Mouse (Mus musculus) spleen, adult 18-20 months (tissue): ENCODE results near the gene Prrt3.
A peak's percentile ranks its signal among the peaks of the same experiment; 100 is the strongest.

ENCODE experiments used
- DNase-seq, 2 experiments: peaks; one replicate each; pipeline ENCODE4 v3.0.0; 2022; ENCODE audit warnings: mixed read lengths in 2 of 2

The Prrt3 gene

GRCm38 (mm10) chr6:113487125-113487576 is 14.6 kb downstream of the Prrt3 start:
- no peak for DNase-seq

GRCm38 (mm10) chr6:113483729-113484128 is 18.0 kb downstream of the Prrt3 start:
- DNase-seq: no peak

DNA sequence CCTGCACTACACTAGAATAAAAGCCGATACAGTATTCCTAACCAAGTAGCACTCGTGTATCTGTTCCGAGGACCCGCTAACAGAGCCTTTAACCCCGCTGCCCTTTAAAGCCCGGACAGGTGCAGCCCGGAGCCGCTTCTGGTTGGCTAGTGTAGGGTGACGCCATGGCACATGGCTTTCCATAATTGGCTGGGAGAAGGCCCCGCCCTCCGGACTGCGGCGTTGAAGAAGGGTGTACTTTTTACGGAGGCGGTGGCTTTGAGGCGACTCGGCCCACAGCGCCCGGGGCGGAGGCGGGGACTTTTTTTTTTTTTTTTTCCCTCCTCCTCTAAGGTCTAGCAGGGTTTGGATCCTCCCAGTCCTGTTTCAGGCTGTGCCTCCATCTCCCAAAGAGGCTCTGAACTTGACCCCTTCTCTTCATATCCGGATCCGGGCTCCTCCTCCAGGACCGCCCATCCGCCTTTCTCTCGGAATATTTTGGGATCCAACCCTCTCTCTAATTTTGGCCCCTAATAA is 18.6 kb downstream of the Prrt3 start, which contains the start of gene Creld1:
Gene Creld1 (plus strand): TSS at position 198 of the 516 bp plus-strand sequence.
- DNase-seq: peak; percentile 89

DNA sequence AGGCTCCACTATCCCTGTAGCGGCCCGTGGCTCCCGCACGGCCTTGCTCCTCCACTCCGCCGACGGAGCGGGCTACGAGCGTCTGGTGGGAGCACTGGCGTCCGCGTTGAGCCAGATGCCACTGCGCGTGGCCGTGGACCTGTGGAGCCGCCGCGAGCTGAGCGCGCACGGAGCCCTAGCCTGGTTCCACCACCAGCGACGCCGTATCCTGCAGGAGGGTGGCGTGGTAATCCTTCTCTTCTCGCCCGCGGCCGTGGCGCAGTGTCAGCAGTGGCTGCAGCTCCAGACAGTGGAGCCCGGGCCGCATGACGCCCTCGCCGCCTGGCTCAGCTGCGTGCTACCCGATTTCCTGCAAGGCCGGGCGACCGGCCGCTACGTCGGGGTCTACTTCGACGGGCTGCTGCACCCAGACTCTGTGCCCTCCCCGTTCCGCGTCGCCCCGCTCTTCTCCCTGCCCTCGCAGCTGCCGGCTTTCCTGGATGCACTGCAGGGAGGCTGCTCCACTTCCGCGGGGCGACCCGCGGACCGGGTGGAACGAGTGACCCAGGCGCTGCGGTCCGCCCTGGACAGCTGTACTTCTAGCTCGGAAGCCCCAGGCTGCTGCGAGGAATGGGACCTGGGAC is 19.1 kb downstream of the Prrt3 start:
- peak in 1 of 2 experiments; percentile 35 for DNase-seq

DNA sequence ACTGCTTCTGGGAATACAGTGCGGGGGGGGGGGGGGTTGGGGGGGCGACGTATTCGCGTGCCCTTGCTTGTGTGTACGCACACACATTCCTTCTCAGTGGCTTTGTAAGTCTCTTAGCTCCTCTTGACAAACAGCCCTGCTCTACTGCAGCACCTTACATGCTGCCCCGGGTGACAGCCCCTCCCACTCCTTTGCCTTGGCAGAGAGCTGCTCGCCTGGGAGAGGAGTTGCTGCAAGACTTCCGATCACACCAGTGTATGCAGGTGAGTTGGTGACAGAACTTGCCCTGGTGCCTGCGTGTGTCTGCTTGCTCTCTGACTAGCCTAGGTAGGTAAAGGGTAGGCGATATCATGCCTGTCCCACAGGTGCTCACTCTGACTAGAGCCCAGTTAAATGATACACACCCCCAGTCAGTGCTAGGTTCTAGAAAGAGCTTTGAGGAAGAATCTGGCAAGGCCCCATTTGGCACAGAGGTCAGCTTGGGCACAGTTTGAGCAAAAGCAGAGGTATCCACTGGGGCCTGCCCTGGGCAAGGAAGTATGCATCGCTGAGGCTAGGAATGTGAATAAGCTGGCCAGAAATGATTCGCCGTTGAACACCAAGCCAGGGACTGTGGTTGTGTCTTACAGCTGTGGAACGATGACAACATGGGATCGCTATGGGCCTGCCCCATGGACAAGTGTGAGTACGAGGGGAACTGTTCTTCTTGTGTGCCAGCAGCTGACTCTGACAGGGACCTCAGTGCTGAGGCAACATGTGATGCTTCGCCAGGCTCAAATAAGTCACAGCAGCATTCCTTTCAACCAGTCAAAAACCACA is 21.0 kb downstream of the Prrt3 start:
- no peak for DNase-seq

DNA sequence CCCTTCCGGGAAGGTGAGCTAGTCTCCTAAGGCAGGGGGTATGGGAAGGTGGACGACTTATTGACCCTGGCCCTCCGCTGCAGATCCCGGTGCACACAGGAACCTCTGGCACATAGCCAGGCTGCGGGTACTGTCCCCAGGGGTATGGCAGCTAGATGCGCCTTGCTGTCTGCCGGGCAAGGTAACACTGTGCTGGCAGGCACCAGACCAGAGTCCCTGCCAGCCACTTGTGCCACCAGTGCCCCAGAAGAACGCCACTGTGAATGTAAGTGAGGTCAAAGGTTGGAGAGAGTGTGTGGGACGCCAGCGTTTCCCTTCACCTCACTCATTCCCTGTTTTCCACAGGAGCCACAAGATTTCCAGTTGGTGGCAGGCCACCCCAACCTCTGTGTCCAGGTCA is 22.8 kb downstream of the Prrt3 start:
- DNase-seq: no peak

- DNase-seq: no peak
These were observed 24.4 kb downstream of the Prrt3 start for GRCm38 (mm10) chr6:113477353-113477752.

GRCm38 (mm10) chr6:113473715-113474114 is 28.0 kb downstream of the Prrt3 start:
- DNase-seq: no peak

- no peak for DNase-seq
These were observed 28.5 kb downstream of the Prrt3 start for GRCm38 (mm10) chr6:113473246-113473645.

- no peak for DNase-seq
These were observed 29.7 kb downstream of the Prrt3 start for GRCm38 (mm10) chr6:113472061-113472460.

- no peak for DNase-seq
These were observed 30.3 kb downstream of the Prrt3 start, which contains the start of gene Il17rc for GRCm38 (mm10) chr6:113471297-113471936. Gene Il17rc, plus strand, starts transcription at chr6:113471427.

DNA sequence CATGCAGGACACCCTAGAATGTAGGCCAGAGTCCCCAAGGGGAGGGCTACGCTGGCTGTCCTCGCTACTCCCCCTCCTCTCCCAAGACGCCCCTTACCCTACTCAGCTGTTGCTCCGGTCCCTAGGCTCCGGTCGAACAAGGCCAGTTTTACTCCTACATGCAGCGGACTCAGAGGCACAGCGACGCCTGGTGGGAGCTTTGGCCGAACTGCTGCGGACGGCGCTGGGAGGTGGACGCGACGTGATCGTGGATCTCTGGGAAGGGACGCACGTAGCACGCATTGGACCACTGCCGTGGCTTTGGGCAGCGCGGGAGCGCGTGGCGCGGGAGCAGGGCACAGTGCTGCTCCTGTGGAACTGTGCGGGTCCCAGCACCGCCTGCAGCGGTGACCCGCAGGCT is 32.3 kb downstream of the Prrt3 start:
- peak; percentile 40 to 69 for DNase-seq

DNA sequence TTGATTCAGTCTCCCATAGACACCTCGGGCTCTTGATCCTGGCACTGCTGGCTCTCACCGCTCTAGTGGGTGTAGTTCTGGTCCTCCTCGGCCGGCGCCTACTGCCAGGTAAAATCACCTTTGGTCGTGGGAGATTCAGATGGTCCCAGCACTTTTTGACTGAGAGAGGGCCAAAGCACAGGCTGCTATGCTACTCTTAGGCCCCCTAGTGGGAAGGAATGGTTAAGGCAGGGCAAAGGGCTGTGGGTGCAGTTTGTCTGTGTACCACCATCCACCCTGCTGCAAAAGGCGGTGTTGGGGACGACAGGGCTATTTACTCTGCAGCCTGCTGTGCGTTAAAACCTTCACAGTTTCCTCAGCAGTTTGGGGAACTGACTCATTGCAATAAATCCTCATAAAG is 32.7 kb downstream of the Prrt3 start:
- peak; percentile 31 to 66 for DNase-seq

DNA sequence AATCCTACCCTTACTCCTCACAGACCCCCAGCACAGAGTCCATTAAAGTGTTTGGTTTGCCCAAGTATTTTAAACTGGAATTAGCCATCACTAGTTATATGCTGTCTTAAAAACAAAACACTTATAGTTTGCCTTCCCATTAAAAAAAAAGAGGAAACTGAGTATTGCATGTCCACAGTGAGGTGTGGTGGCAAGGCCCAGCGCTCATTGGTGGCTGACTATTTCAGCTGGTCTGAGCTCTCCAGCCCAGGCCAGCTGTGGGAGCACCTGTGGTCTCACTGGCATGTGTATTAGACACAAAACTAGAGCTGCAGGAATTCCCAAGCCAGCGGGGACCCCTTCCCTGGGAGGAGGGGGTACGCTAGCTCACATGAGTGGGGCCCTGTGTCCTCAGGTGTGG is 33.2 kb downstream of the Prrt3 start:
- no peak for DNase-seq

- DNase-seq: no peak
These were observed 36.1 kb downstream of the Prrt3 start for GRCm38 (mm10) chr6:113465602-113466001.

- DNase-seq: no peak
These were observed 37.7 kb downstream of the Prrt3 start for GRCm38 (mm10) chr6:113464040-113464439.

DNA sequence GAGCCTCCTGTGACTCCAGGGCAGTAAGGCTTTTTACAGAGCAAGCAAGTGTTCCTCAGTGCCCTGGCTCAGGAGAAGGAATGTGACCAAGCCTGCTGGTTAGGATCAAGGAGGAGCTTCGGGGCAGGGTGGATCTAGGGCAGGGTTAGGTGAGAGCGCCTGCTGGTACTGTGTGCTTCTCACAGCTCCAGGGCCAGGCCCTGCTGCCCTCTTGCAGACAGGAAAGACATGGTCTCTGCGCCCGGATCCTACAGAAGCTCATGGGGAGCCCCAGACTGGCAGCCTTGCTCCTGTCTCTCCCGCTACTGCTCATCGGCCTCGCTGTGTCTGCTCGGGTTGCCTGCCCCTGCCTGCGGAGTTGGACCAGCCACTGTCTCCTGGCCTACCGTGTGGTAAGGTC is 43.1 kb downstream of the Prrt3 start:
- DNase-seq: no peak

GRCm38 (mm10) chr6:113457952-113458534 is 43.7 kb downstream of the Prrt3 start, which contains the start of gene Il17re:
Gene Il17re, plus strand, starts transcription at chr6:113458484.
- DNase-seq: no peak

- DNase-seq: no peak
These were observed 46.7 kb downstream of the Prrt3 start for GRCm38 (mm10) chr6:113455007-113455406.

GRCm38 (mm10) chr6:113451839-113452238 is 49.9 kb downstream of the Prrt3 start:
- no peak for DNase-seq

GRCm38 (mm10) chr6:113447639-113448038 is 54.1 kb downstream of the Prrt3 start:
- DNase-seq: no peak

GRCm38 (mm10) chr6:113444207-113444965 is 57.3 kb downstream of the Prrt3 start:
- DNase-seq: no peak
